Mouse (Mus musculus) hindbrain, embryonic 12.5 days (tissue): ENCODE results near the gene Tmprss12. TPM values are rescaled to one million over a fixed set of nuclear protein-coding genes. Genes with fewer than 3 reads are reported as not detected.
"Not testable (repeated sequence)": the region's sequence is repeated elsewhere in the genome, so short reads cannot be mapped to it uniquely, and the experiment has no call there.

ENCODE experiments used
- ATAC-seq: fragments of 200-750 bp; cut with Nextera tagmentation; 2 replicates; pipeline ENCODE4 v1.8.0; 2017; ENCODE audit warnings: moderate TSS enrichment; ENCODE audit not compliant: low FRiP score
- H3K27ac ChIP-seq: fragments of 300-500 bp; sonication (generic); 2 replicates; pipeline ENCODE4 v1.5.1; 2016; ENCODE audit warnings: mild to moderate bottlenecking
- H3K27me3 ChIP-seq: fragments of 300-500 bp; sonication (generic); 2 replicates; pipeline ENCODE4 v1.6.1; 2016; ENCODE audit warnings: mild to moderate bottlenecking
- H3K36me3 ChIP-seq: fragments of 300-500 bp; sonication (generic); 2 replicates; pipeline ENCODE4 v1.6.1; 2016; ENCODE audit warnings: mild to moderate bottlenecking
- H3K4me1 ChIP-seq: fragments of 300-500 bp; sonication (generic); 2 replicates; pipeline ENCODE4 v1.6.1; 2016
- H3K4me2 ChIP-seq: fragments of 300-500 bp; sonication (generic); replicated peaks from 2 replicates; pipeline ENCODE4 v1.6.1; 2016; ENCODE audit warnings: mild to moderate bottlenecking
- H3K4me3 ChIP-seq: fragments of 300-500 bp; sonication (generic); 2 replicates; pipeline ENCODE4 v1.5.1; 2016; ENCODE audit warnings: mild to moderate bottlenecking
- H3K9ac ChIP-seq: fragments of 300-500 bp; sonication (generic); 2 replicates; pipeline ENCODE4 v1.6.1; 2016; ENCODE audit warnings: mild to moderate bottlenecking, moderate library complexity
- H3K9me3 ChIP-seq: fragments of 300-500 bp; sonication (generic); replicated peaks from 2 replicates; pipeline ENCODE4 v1.6.1; 2016; ENCODE audit warnings: mild to moderate bottlenecking
- WGBS: fragments of 180-500 bp; shearing (Covaris S2); methylation state at CpG from one replicate; pipeline ENCODE4 v1.1.7; 2016; 5-methylcytosine and 5-hydroxymethylcytosine counted together
- polyA plus RNA-seq: library from polyadenylated mRNA; unstranded; fragments of >200 nt; fragmentation: Nextera tagmentation; extraction: Ambion mirVana; gene quantifications from 2 replicates; pipeline ENCODE4 v1.2.1, GENCODE M21; 2016

Gene Tmprss12
- polyA plus RNA-seq, 1 experiment from 2014 or later = not detected

GRCm38 (mm10) chr15:100314448-100315145, 34.0 kb downstream of the Tmprss12 start:
- H3K9me3 ChIP-seq = no peaks in the 10 kb centered on the region
- no peaks in the 10 kb centered on the region for H3K4me1 ChIP-seq
- WGBS = 85% methylated on average over 5 of the region's 5 CpGs
- no peaks in the 10 kb centered on the region for H3K27me3 ChIP-seq
- H3K9ac ChIP-seq = no peak overlapping the region
- 0 out of 2 replicates have a peak, but pooled peaks cover 5% of the 10 kb centered on the region for H3K36me3 ChIP-seq
- no peak overlapping the region for H3K4me3 ChIP-seq
- H3K27ac ChIP-seq = no peak overlapping the region
- ATAC-seq = no peak
- no peak overlapping the region for H3K4me2 ChIP-seq

GRCm38 (mm10) chr15:100318014-100318671, 37.5 kb downstream of the Tmprss12 start:
- not testable (repeated sequence) for H3K27me3 ChIP-seq, H3K4me2 ChIP-seq, H3K4me1 ChIP-seq, H3K36me3 ChIP-seq, ATAC-seq, H3K4me3 ChIP-seq, H3K9me3 ChIP-seq, H3K9ac ChIP-seq, H3K27ac ChIP-seq
- 83% methylated on average over 4 of the region's 4 CpGs for WGBS

GRCm38 (mm10) chr15:100319884-100320283, 39.2 kb downstream of the Tmprss12 start:
- Histone ChIP-seq H3K4me2 (no peak overlapping the region), H3K9me3 (no peaks in the 10 kb centered on the region), H3K4me1 (no peaks in the 10 kb centered on the region), H3K27me3 (no peaks in the 10 kb centered on the region), H3K36me3 (no peaks in the 10 kb centered on the region), H3K27ac (no peak overlapping the region), H3K4me3 (no peak overlapping the region), H3K9ac (no peak overlapping the region)
- 84% methylated on average over 1 of the region's 1 CpGs for WGBS
- ATAC-seq = no peak

GRCm38 (mm10) chr15:100320295-100320905, 39.8 kb downstream of the Tmprss12 start:
- no peaks in the 10 kb centered on the region for H3K27me3 ChIP-seq
- H3K4me3 ChIP-seq = no peak overlapping the region
- H3K4me2 ChIP-seq = no peak overlapping the region
- 80% methylated on average over 9 of the region's 9 CpGs for WGBS
- no peaks in the 10 kb centered on the region for H3K4me1 ChIP-seq
- no peak overlapping the region for H3K9ac ChIP-seq
- no peak for ATAC-seq
- H3K27ac ChIP-seq = no peak overlapping the region
- no peaks in the 10 kb centered on the region for H3K9me3 ChIP-seq
- no peaks in the 10 kb centered on the region for H3K36me3 ChIP-seq

GRCm38 (mm10) chr15:100321134-100321533, 40.5 kb downstream of the Tmprss12 start:
- Histone ChIP-seq H3K36me3 (no peaks in the 10 kb centered on the region), H3K9ac (no peak overlapping the region), H3K9me3 (no peaks in the 10 kb centered on the region), H3K27ac (no peak overlapping the region), H3K4me2 (no peak overlapping the region), H3K4me1 (no peaks in the 10 kb centered on the region), H3K27me3 (no peaks in the 10 kb centered on the region), H3K4me3 (no peak overlapping the region)
- no peak for ATAC-seq
- WGBS = 60% methylated on average over 5 of the region's 5 CpGs

- WGBS = 73% methylated on average over 12 of the region's 12 CpGs
- H3K36me3 ChIP-seq = no peaks in the 10 kb centered on the region
- H3K9me3 ChIP-seq = no peaks in the 10 kb centered on the region
- no peak overlapping the region for H3K27ac ChIP-seq
- no peaks in the 10 kb centered on the region for H3K27me3 ChIP-seq
- no peak for ATAC-seq
- no peak overlapping the region for H3K4me2 ChIP-seq
- H3K4me3 ChIP-seq = no peak overlapping the region
- no peak overlapping the region for H3K9ac ChIP-seq
- no peaks in the 10 kb centered on the region for H3K4me1 ChIP-seq
Observed at GRCm38 (mm10) chr15:100324021-100324591, 43.5 kb downstream of the Tmprss12 start.

- H3K4me2 ChIP-seq = no peak overlapping the region
- no peak overlapping the region for H3K27ac ChIP-seq
- H3K4me1 ChIP-seq = no peaks in the 10 kb centered on the region
- H3K9me3 ChIP-seq = no peaks in the 10 kb centered on the region
- H3K9ac ChIP-seq = no peak overlapping the region
- no peak overlapping the region for H3K4me3 ChIP-seq
- no peaks in the 10 kb centered on the region for H3K27me3 ChIP-seq
- 96% methylated on average over 3 of the region's 3 CpGs for WGBS
- ATAC-seq = no peak
- H3K36me3 ChIP-seq = no peaks in the 10 kb centered on the region
Observed at GRCm38 (mm10) chr15:100325235-100325634, 44.6 kb downstream of the Tmprss12 start.

- not testable (repeated sequence) for H3K27ac ChIP-seq, H3K9ac ChIP-seq, H3K4me3 ChIP-seq, H3K4me1 ChIP-seq, H3K9me3 ChIP-seq, H3K4me2 ChIP-seq, H3K36me3 ChIP-seq, H3K27me3 ChIP-seq, ATAC-seq
- WGBS = 76% methylated on average over 4 of the region's 4 CpGs
Observed at GRCm38 (mm10) chr15:100328089-100328488, 47.5 kb downstream of the Tmprss12 start.

GRCm38 (mm10) chr15:100329336-100329735, 48.7 kb downstream of the Tmprss12 start:
- H3K4me2 ChIP-seq, H3K4me1 ChIP-seq, H3K9me3 ChIP-seq, H3K4me3 ChIP-seq, H3K27me3 ChIP-seq, H3K36me3 ChIP-seq, H3K9ac ChIP-seq, ATAC-seq, H3K27ac ChIP-seq: not testable (repeated sequence)
- 56% methylated on average over 10 of the region's 10 CpGs for WGBS

GRCm38 (mm10) chr15:100330739-100331138, 50.1 kb downstream of the Tmprss12 start:
- Histone ChIP-seq H3K27ac (no peak overlapping the region), H3K36me3 (no peaks in the 10 kb centered on the region), H3K9me3 (no peaks in the 10 kb centered on the region), H3K4me3 (no peak overlapping the region), H3K9ac (no peak overlapping the region), H3K4me1 (no peaks in the 10 kb centered on the region), H3K27me3 (no peaks in the 10 kb centered on the region), H3K4me2 (no peak overlapping the region)
- WGBS = 70% methylated on average over 7 of the region's 7 CpGs
- ATAC-seq = no peak

GRCm38 (mm10) chr15:100332077-100332961, 51.7 kb downstream of the Tmprss12 start:
- not testable (repeated sequence) for H3K4me2 ChIP-seq, H3K9ac ChIP-seq, ATAC-seq, H3K4me1 ChIP-seq, H3K9me3 ChIP-seq, H3K27me3 ChIP-seq, H3K27ac ChIP-seq, H3K36me3 ChIP-seq, H3K4me3 ChIP-seq
- WGBS = 39% methylated on average over 2 of the region's 10 CpGs

- Histone ChIP-seq H3K4me3 (no peak within 1 kb of the TSS), H3K9me3 (no peaks in the 10 kb centered on the region), H3K27ac (no peak within 1 kb of the TSS), H3K4me1 (no peaks in the 10 kb centered on the region), H3K36me3 (no peaks in the 10 kb centered on the region), H3K4me2 (no peak within 1 kb of the TSS), H3K27me3 (no peaks in the 10 kb centered on the region), H3K9ac (no peak within 1 kb of the TSS)
- 67% methylated on average over 10 of the region's 10 CpGs for WGBS
- ATAC-seq = no peak
Observed at GRCm38 (mm10) chr15:100334629-100335028, 54.0 kb downstream of the Tmprss12 start, which contains the start of gene Mettl7a3. Mettl7a3 (plus strand) TSS chr15:100334929.
